Mouse (Mus musculus) E14TG2a.4 (cell line): ENCODE measurements around the gene Sh2b3.

Source experiments
- CTCF ChIP-seq: conservative IDR thresholded peaks from 2 replicates; pipeline ENCODE4 v1.5.1; 2014; ENCODE audit warnings: low read length
- POU5F1 ChIP-seq: IDR thresholded peaks from 2 replicates; pipeline ENCODE4 v1.6.1; 2014; ENCODE audit warnings: low read length, borderline replicate concordance

DNA sequence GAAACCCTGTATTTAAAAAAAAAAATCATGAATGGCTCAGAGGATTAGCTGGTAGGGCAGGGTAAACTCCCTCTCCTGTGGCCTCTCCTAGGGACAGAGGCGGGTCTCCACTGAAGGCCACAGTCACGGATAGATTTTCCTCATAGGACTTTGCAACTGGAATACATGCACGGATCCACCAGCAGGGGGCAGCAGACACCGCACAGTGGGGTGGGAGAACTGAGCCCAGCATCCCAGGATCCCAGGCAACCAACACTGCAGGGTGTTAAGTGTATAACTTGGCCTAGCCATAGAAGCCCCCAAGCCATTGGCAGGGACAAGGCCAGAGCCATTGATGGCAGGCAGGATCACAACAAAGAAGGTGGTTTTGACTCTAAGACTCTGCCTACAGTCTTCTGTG lies 34.7 kb upstream of the Sh2b3 start:
- TF ChIP-seq CTCF (peak; percentile 80), POU5F1 (no peak)
